Mouse (Mus musculus): ENCODE data around the gene Tpsg1. TPM values are rescaled to one million over a fixed set of nuclear protein-coding genes. Genes with fewer than 3 reads are reported as not detected.
A peak's percentile ranks its signal among the peaks of the same experiment; 100 is the strongest.

The Tpsg1 gene
- polyA plus RNA-seq, 1 experiment from 2014 or later = not detected

DNA sequence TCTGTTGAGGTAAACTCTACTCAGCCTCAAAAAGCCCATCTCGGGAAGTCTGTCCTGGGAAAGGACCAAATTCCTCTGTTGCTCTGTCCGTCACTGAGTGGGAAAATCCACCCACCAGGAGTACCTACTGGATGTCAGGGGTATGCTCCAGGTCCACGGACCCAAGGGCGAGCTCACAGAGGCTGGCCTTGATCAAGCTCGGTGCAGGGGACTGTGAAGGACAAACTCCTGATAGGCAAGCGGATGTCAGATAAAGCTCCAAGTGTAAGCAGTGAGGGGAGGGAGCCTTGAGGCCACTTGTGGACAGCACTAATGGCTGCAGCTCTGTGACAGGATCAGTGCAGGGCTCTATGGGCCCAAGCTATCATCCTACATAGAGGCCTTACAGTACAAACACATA is 41.1 kb downstream of the Tpsg1 start:
- Histone ChIP-seq H3K27ac (replicated peaks) (0 out of 2 replicates have a peak overlapping the region, but pooled peaks have one; percentile 52), H3K4me1 (peaks cover 74% of the 10 kb centered on the region), H3K9me3 (replicated peaks) (no peaks in the 10 kb centered on the region), H3K4me3 (no peak overlapping the region), H3K36me3 (no peaks in the 10 kb centered on the region), H3K27me3 (ENCODE audit: low read depth, poor library complexity, severe bottlenecking) (0 out of 2 replicates have a peak, but pooled peaks cover 6% of the 10 kb centered on the region)
- WGBS = 82% methylated on average over 6 of the region's 6 CpGs
- no peak for DNase-seq (ENCODE audit: low spot score)

DNA sequence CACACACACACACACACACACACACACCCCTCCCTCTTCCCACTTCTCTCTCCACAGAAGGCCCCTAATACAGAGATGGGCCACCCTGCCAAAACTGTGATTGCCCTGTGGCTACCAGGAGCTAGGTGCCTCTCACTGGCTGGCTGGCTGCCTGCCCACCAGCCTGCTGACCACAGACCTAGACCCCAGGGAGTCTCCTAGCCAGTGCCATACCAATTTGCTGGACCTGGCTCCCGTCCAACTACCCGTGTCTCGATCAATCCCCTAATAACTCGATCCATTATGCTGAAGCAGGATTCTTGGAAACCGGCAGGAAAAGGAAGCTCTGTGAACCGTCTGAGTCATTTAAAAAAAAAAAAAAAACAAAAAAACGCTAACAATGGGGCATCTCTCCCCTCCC is 41.7 kb downstream of the Tpsg1 start:
- DNase-seq (ENCODE audit: low spot score) = no peak
- Histone ChIP-seq H3K4me3 (no peak overlapping the region), H3K27ac (replicated peaks) (no peak overlapping the region), H3K27me3 (ENCODE audit: low read depth, poor library complexity, severe bottlenecking) (0 out of 2 replicates have a peak, but pooled peaks cover 5% of the 10 kb centered on the region), H3K36me3 (no peaks in the 10 kb centered on the region), H3K4me1 (peaks cover 74% of the 10 kb centered on the region), H3K9me3 (replicated peaks) (no peaks in the 10 kb centered on the region)
- 68% methylated on average over 7 of the region's 7 CpGs for WGBS

- WGBS = 73% methylated on average over 4 of the region's 4 CpGs
- Histone ChIP-seq H3K4me3 (no peak overlapping the region), H3K27me3 (ENCODE audit: low read depth, poor library complexity, severe bottlenecking) (0 out of 2 replicates have a peak, but pooled peaks cover 5% of the 10 kb centered on the region), H3K36me3 (no peaks in the 10 kb centered on the region), H3K9me3 (replicated peaks) (no peaks in the 10 kb centered on the region), H3K4me1 (peaks cover 74% of the 10 kb centered on the region), H3K27ac (replicated peaks) (0 out of 2 replicates have a peak overlapping the region, but pooled peaks have one; percentile 42)
- DNase-seq (ENCODE audit: low spot score) = no peak
Measured at GRCm38 (mm10) chr17:25411251-25411650, 42.2 kb downstream of the Tpsg1 start.

- Histone ChIP-seq H3K27ac (replicated peaks) (peak overlapping the region; percentile 90; the same call in 1 of the 2 replicates), H3K4me1 (peaks cover 79% of the 10 kb centered on the region), H3K9me3 (replicated peaks) (no peaks in the 10 kb centered on the region), H3K27me3 (ENCODE audit: low read depth, poor library complexity, severe bottlenecking) (no peaks in the 10 kb centered on the region), H3K36me3 (no peaks in the 10 kb centered on the region), H3K4me3 (no peak overlapping the region)
- no peak for DNase-seq (ENCODE audit: low spot score)
- WGBS = 81% methylated on average over 4 of the region's 4 CpGs
Measured at GRCm38 (mm10) chr17:25414209-25414608, 45.1 kb downstream of the Tpsg1 start.

- H3K4me3 ChIP-seq = peak overlapping the region; percentile 32; the same call in 1 of the 2 replicates
- peak overlapping the region; percentile 90 for H3K27ac ChIP-seq (replicated peaks)
- no peak for DNase-seq (ENCODE audit: low spot score)
- H3K36me3 ChIP-seq = no peaks in the 10 kb centered on the region
- peaks cover 79% of the 10 kb centered on the region for H3K4me1 ChIP-seq
- H3K27me3 ChIP-seq (ENCODE audit: low read depth, poor library complexity, severe bottlenecking) = no peaks in the 10 kb centered on the region
- 47% methylated on average over 3 of the region's 3 CpGs for WGBS
- no peaks in the 10 kb centered on the region for H3K9me3 ChIP-seq (replicated peaks)
Measured at GRCm38 (mm10) chr17:25414917-25415316, 45.8 kb downstream of the Tpsg1 start.

- WGBS = 5% methylated on average over 6 of the region's 6 CpGs
- H3K9me3 ChIP-seq (replicated peaks) = no peaks in the 10 kb centered on the region
- H3K4me1 ChIP-seq = peaks cover 79% of the 10 kb centered on the region
- peak; percentile 57 for DNase-seq (ENCODE audit: low spot score)
- no peaks in the 10 kb centered on the region for H3K36me3 ChIP-seq
- H3K4me3 ChIP-seq = peak overlapping the region; percentile 32
- H3K27ac ChIP-seq (replicated peaks) = peak overlapping the region; percentile 90
- H3K27me3 ChIP-seq (ENCODE audit: low read depth, poor library complexity, severe bottlenecking) = no peaks in the 10 kb centered on the region
Measured at GRCm38 (mm10) chr17:25415421-25415913, 46.4 kb downstream of the Tpsg1 start.

GRCm38 (mm10) chr17:25416219-25416618 is 47.1 kb downstream of the Tpsg1 start:
- Histone ChIP-seq H3K4me3 (peak overlapping the region; percentile 29), H3K27me3 (ENCODE audit: low read depth, poor library complexity, severe bottlenecking) (no peaks in the 10 kb centered on the region; the same call in 1 of the 2 replicates), H3K4me1 (peaks cover 78% of the 10 kb centered on the region), H3K9me3 (replicated peaks) (no peaks in the 10 kb centered on the region), H3K27ac (replicated peaks) (peak overlapping the region; percentile 90), H3K36me3 (no peaks in the 10 kb centered on the region)
- peak; percentile 36 for DNase-seq (ENCODE audit: low spot score)
- 13% methylated on average over 3 of the region's 3 CpGs for WGBS

- Histone ChIP-seq H3K27me3 (ENCODE audit: low read depth, poor library complexity, severe bottlenecking) (peaks cover 7% of the 10 kb centered on the region), H3K36me3 (peaks cover 3% of the 10 kb centered on the region; the same call in 1 of the 2 replicates), H3K4me1 (peaks cover 78% of the 10 kb centered on the region), H3K9me3 (replicated peaks) (no peaks in the 10 kb centered on the region), H3K27ac (replicated peaks) (peak overlapping the region; percentile 84), H3K4me3 (no peak overlapping the region)
- DNase-seq (ENCODE audit: low spot score) = no peak
- 77% methylated on average over 6 of the region's 6 CpGs for WGBS
Measured at GRCm38 (mm10) chr17:25417990-25418389, 48.9 kb downstream of the Tpsg1 start.

DNA sequence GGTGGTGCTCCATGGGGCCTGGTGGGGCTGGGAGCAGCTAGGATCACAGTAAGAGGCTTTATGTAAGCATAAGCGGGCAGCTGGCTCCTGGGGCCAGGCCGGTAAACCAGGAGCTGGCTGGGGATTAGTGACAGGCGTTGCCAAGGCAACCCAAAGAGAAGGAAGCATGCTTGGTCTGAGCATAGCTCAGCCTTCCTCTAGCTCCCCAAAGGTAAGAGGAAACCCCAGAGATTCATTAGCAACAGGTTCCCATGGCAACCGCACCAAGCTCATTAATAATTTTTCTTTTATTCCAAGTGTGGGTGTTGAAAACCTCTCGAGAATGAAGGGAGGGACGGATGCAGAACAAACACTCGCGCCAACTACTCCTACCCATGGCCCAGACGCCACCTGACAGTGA is 49.9 kb downstream of the Tpsg1 start:
- H3K36me3 ChIP-seq = peaks cover 3% of the 10 kb centered on the region; the same call in 1 of the 2 replicates
- peak overlapping the region; percentile 84 for H3K27ac ChIP-seq (replicated peaks)
- peak overlapping the region; percentile 33; the same call in 1 of the 2 replicates for H3K4me3 ChIP-seq
- peaks cover 80% of the 10 kb centered on the region for H3K4me1 ChIP-seq
- peak; percentile 84 for DNase-seq (ENCODE audit: low spot score)
- peaks cover 12% of the 10 kb centered on the region for H3K27me3 ChIP-seq (ENCODE audit: low read depth, poor library complexity, severe bottlenecking)
- no peaks in the 10 kb centered on the region for H3K9me3 ChIP-seq (replicated peaks)
- 22% methylated on average over 9 of the region's 9 CpGs for WGBS

- no peaks in the 10 kb centered on the region for H3K9me3 ChIP-seq (replicated peaks)
- peak overlapping the region; percentile 47; the same call in 1 of the 2 replicates for H3K27ac ChIP-seq (replicated peaks)
- WGBS = 88% methylated on average over 3 of the region's 3 CpGs
- DNase-seq (ENCODE audit: low spot score) = no peak
- peaks cover 3% of the 10 kb centered on the region; the same call in 1 of the 2 replicates for H3K36me3 ChIP-seq
- H3K4me3 ChIP-seq = no peak overlapping the region
- H3K4me1 ChIP-seq = peaks cover 80% of the 10 kb centered on the region
- peaks cover 20% of the 10 kb centered on the region for H3K27me3 ChIP-seq (ENCODE audit: low read depth, poor library complexity, severe bottlenecking)
Measured at GRCm38 (mm10) chr17:25420998-25421397, 51.9 kb downstream of the Tpsg1 start.

Other genes starting within 250 kb of the Tpsg1 start
- gene Ptx4, start 248.5 kb upstream of the Tpsg1 start, polyA plus RNA-seq (2016; fragmentation: Nextera tagmentation; extraction: Ambion mirVana) = not detected in 2 replicates
- 23.1 and 26.4 TPM in 2 replicates for gene Clcn7, start 235.9 kb upstream of the Tpsg1 start, polyA plus RNA-seq (2016; fragmentation: Nextera tagmentation; extraction: Ambion mirVana)
- not detected in 2 replicates for gene Ccdc154, start 206.8 kb upstream of the Tpsg1 start, polyA plus RNA-seq (2016; fragmentation: Nextera tagmentation; extraction: Ambion mirVana)
- not detected in 2 replicates for gene Gm38655, start 193.8 kb upstream of the Tpsg1 start, polyA plus RNA-seq (2016; fragmentation: Nextera tagmentation; extraction: Ambion mirVana)
- gene BC003965, start 184.7 kb upstream of the Tpsg1 start, polyA plus RNA-seq (2016; fragmentation: Nextera tagmentation; extraction: Ambion mirVana) = 37.3 and 37.7 TPM in 2 replicates
- 8.4 and 9.7 TPM in 2 replicates for gene Unkl, start 180.9 kb upstream of the Tpsg1 start, polyA plus RNA-seq (2016; fragmentation: Nextera tagmentation; extraction: Ambion mirVana)
- 67.0 and 75.3 TPM in 2 replicates for gene Gnptg, start 129.1 kb upstream of the Tpsg1 start, polyA plus RNA-seq (2016; fragmentation: Nextera tagmentation; extraction: Ambion mirVana)
- gene Tsr3, start 129.1 kb upstream of the Tpsg1 start, polyA plus RNA-seq (2016; fragmentation: Nextera tagmentation; extraction: Ambion mirVana) = 74.6 and 80.4 TPM in 2 replicates
- gene Baiap3, start 112.9 kb upstream of the Tpsg1 start, polyA plus RNA-seq (2016; fragmentation: Nextera tagmentation; extraction: Ambion mirVana) = 2.3 and 2.4 TPM in 2 replicates
- 879 and 915 TPM in 2 replicates for gene Ube2i, start 94.7 kb upstream of the Tpsg1 start, polyA plus RNA-seq (2016; fragmentation: Nextera tagmentation; extraction: Ambion mirVana)
- not detected in 2 replicates for gene Prss34, start 70.9 kb upstream of the Tpsg1 start, polyA plus RNA-seq (2016; fragmentation: Nextera tagmentation; extraction: Ambion mirVana)
- gene Prss28, start 60.6 kb upstream of the Tpsg1 start, polyA plus RNA-seq (2016; fragmentation: Nextera tagmentation; extraction: Ambion mirVana) = not detected in 2 replicates
- not detected in 2 replicates for gene Prss29, start 50.6 kb upstream of the Tpsg1 start, polyA plus RNA-seq (2016; fragmentation: Nextera tagmentation; extraction: Ambion mirVana)
- gene Tpsab1, start 23.7 kb upstream of the Tpsg1 start, polyA plus RNA-seq (2016; fragmentation: Nextera tagmentation; extraction: Ambion mirVana) = not detected in 2 replicates
- not detected in 2 replicates for gene Tpsb2, start 3.0 kb upstream of the Tpsg1 start, polyA plus RNA-seq (2016; fragmentation: Nextera tagmentation; extraction: Ambion mirVana)
- gene Cacna1h, start 64.5 kb downstream of the Tpsg1 start, polyA plus RNA-seq (2016; fragmentation: Nextera tagmentation; extraction: Ambion mirVana) = 2.1 and 3.6 TPM in 2 replicates
- gene Tekt4, start 85.3 kb downstream of the Tpsg1 start, polyA plus RNA-seq (2016; fragmentation: Nextera tagmentation; extraction: Ambion mirVana) = 0.17 and 0.38 TPM in 2 replicates
- not detected in 2 replicates for gene Sstr5, start 128.0 kb downstream of the Tpsg1 start, polyA plus RNA-seq (2016; fragmentation: Nextera tagmentation; extraction: Ambion mirVana)
- 2.4 and 3.3 TPM in 2 replicates for gene Sox8, start 201.4 kb downstream of the Tpsg1 start, polyA plus RNA-seq (2016; fragmentation: Nextera tagmentation; extraction: Ambion mirVana)
- 22.3 and 22.6 TPM in 2 replicates for gene Lmf1, start 209.8 kb downstream of the Tpsg1 start, polyA plus RNA-seq (2016; fragmentation: Nextera tagmentation; extraction: Ambion mirVana)

All from midbrain, embryonic 10.5 days (tissue).